In genomic region chr6:146501316-146501865, GRCm38 (mm10) we compare ENCODE assay signal across 8 mouse cellular contexts. TPM values are rescaled to one million over a fixed set of nuclear protein-coding genes. Genes with fewer than 3 reads are reported as not detected.
DNase-seq lines count a peak whose midpoint lies in the region; ATAC-seq and TF ChIP-seq lines count a peak whose summit lies in the region.

No protein-coding gene starts in this region.

- H3K9ac ChIP-seq in liver, embryonic 11.5 days (ENCODE audit: low read depth, low read length) = peak overlapping the region; percentile 64
- peak overlapping the region; percentile 44 for H3K9ac ChIP-seq in midbrain, postnatal 0 days (replicated peaks; ENCODE audit: low read length, poor library complexity, severe bottlenecking)
- H3K9ac ChIP-seq in stomach, embryonic 15.5 days = peak overlapping the region; percentile 58

- no peaks in the 10 kb centered on the region for H3K36me3 ChIP-seq in liver, embryonic 11.5 days (ENCODE audit: control insufficient read depth, insufficient read depth, low read length)
- no peaks in the 10 kb centered on the region for H3K36me3 ChIP-seq in midbrain, postnatal 0 days (ENCODE audit: insufficient read depth, low read length)
- H3K36me3 ChIP-seq in stomach, embryonic 15.5 days = no peaks in the 10 kb centered on the region

- peak overlapping the region; percentile 72 for H3K4me3 ChIP-seq in liver, embryonic 11.5 days (ENCODE audit: low read depth, low read length)
- peak overlapping the region; percentile 56 for H3K4me3 ChIP-seq in midbrain, postnatal 0 days (ENCODE audit: low read depth, low read length)
- H3K4me3 ChIP-seq in stomach, embryonic 15.5 days (replicated peaks) = peak overlapping the region; percentile 81

- H3K9me3 ChIP-seq in liver, embryonic 11.5 days (ENCODE audit: control insufficient read depth, low read length) = no peaks in the 10 kb centered on the region
- H3K9me3 ChIP-seq in midbrain, postnatal 0 days (ENCODE audit: low read length) = no peaks in the 10 kb centered on the region
- no peaks in the 10 kb centered on the region for H3K9me3 ChIP-seq in stomach, embryonic 15.5 days

- TF ChIP-seq CTCF in midbrain, postnatal 0 days (IDR thresholded peaks at IDR 0.05) = no peak

- H3K27ac ChIP-seq in liver, embryonic 11.5 days (ENCODE audit: low read depth, low read length) = peak overlapping the region; percentile 41; the same call in 1 of the 2 replicates
- peak overlapping the region; percentile 57 for H3K27ac ChIP-seq in midbrain, postnatal 0 days (ENCODE audit: low read depth, low read length)
- peak overlapping the region; percentile 76 for H3K27ac ChIP-seq in stomach, embryonic 15.5 days

- peak; percentile 34 for DNase-seq in layer of hippocampus, adult 11-12 months (ENCODE audit: low spot score)
- DNase-seq in layer of hippocampus, postnatal 25 days (ENCODE audit: extremely low spot score in 1 of 2, low spot score in 1 of 2) = no peak
- peak; percentile 43 for DNase-seq in cerebellum, adult 9-11 months
- DNase-seq in gastrocnemius, postnatal 36 days = peak; percentile 40 to 68
- no peak for DNase-seq in liver, embryonic 11.5 days (ENCODE audit: low spot score)
- peak; percentile 17 for DNase-seq in midbrain, postnatal 0 days (ENCODE audit: low spot score)

- peaks cover 5% of the 10 kb centered on the region; the same call in 1 of the 2 replicates for H3K4me1 ChIP-seq in liver, embryonic 11.5 days (replicated peaks; ENCODE audit: control insufficient read depth, insufficient read depth, low read length)
- H3K4me1 ChIP-seq in midbrain, postnatal 0 days (ENCODE audit: insufficient read depth, low read length) = peaks cover 6% of the 10 kb centered on the region; the same call in 1 of the 2 replicates
- H3K4me1 ChIP-seq in stomach, embryonic 15.5 days = 0 out of 2 replicates have a peak, but pooled peaks cover 9% of the 10 kb centered on the region

- WGBS in liver, embryonic 11.5 days = under 1% methylated on average over 30 of the region's 30 CpGs
- WGBS in midbrain, postnatal 0 days = 1% methylated on average over 29 of the region's 30 CpGs
- WGBS in stomach, embryonic 15.5 days = 2% methylated on average over 30 of the region's 30 CpGs

- intact Hi-C loops in gastrocnemius, postnatal 36 days (cut with DNase I) = loop anchor here (5.0 kb wide), 1 partner anchor 76 kb away; the partner anchor contains the start of genes Fgfr1op2 and Ints13

- H3K4me2 ChIP-seq in liver, embryonic 11.5 days = peak overlapping the region; percentile 99
- peak overlapping the region; percentile 98 for H3K4me2 ChIP-seq in midbrain, postnatal 0 days (ENCODE audit: low read depth, low read length, poor library complexity, severe bottlenecking)
- H3K4me2 ChIP-seq in stomach, embryonic 15.5 days = peak overlapping the region; percentile 96

- ATAC-seq in inflammation-experienced regulatory T-cells, adult 6 months = peak; percentile 70
- ATAC-seq in liver, embryonic 11.5 days (replicated peaks; ENCODE audit: low FRiP score) = peak; percentile 48
- peak; percentile 53 for ATAC-seq in midbrain, postnatal 0 days (ENCODE audit: low FRiP score)
- peak; percentile 25; the same call in 1 of the 2 replicates for ATAC-seq in stomach, embryonic 15.5 days (ENCODE audit: insufficient read depth, low FRiP score, low read depth)

- H3K27me3 ChIP-seq in liver, embryonic 11.5 days (replicated peaks; ENCODE audit: control insufficient read depth, insufficient read depth, low read length) = peaks cover 18% of the 10 kb centered on the region
- H3K27me3 ChIP-seq in midbrain, postnatal 0 days (ENCODE audit: insufficient read depth, low read length) = peaks cover 13% of the 10 kb centered on the region; the same call in 1 of the 2 replicates
- H3K27me3 ChIP-seq in stomach, embryonic 15.5 days (replicated peaks) = no peaks in the 10 kb centered on the region

RNA-seq across cellular contexts. Expression of gene Itpr2, which starts 0.6 kb away (rescaled TPM):
- 10 to 100 TPM; 16.6 to 20.5 TPM for total RNA-seq in layer of hippocampus, postnatal 25 days (2021)
- total RNA-seq in gastrocnemius, postnatal 36 days (2021) = 1 to 10 TPM; 7.9 to 9.6 TPM
- polyA plus RNA-seq in inflammation-experienced regulatory T-cells, adult 6 months (2017; shearing (Covaris generic)) = 100 to 1,000 TPM in 1 of 3 experiments, 10 to 100 TPM in 2; 43.2 to 111 (median 94.9) TPM
- polyA plus RNA-seq in liver, embryonic 11.5 days (2014; fragmentation: Nextera tagmentation; extraction: Ambion mirVana) = 4.0 and 5.3 TPM in 2 replicates
- total RNA-seq in midbrain, postnatal 0 days (2014; rRNA removed) = 12.9 and 15.9 TPM in 2 replicates
- polyA plus RNA-seq in midbrain, postnatal 0 days (2015; fragmentation: Nextera tagmentation; extraction: Ambion mirVana) = 9.1 and 9.6 TPM in 2 replicates
- polyA plus RNA-seq in stomach, embryonic 15.5 days (2015; fragmentation: Nextera tagmentation; extraction: Ambion mirVana) = 12.2 and 15.8 TPM in 2 replicates

Comparison
In these comparisons a context has a peak if more than half of its experiments do, and no peak if none do; other contexts are left out.
1. DNase-seq: peak in layer of hippocampus, adult 11-12 months (single experiment), cerebellum, adult 9-11 months (single experiment), gastrocnemius, postnatal 36 days (2 of 2) and midbrain, postnatal 0 days (single experiment); none in layer of hippocampus, postnatal 25 days (0 of 2) and liver, embryonic 11.5 days (single experiment).
2. Peak in every context shown above with its lines, with median percentiles within 50 percentile points of each other: ATAC-seq, H3K27ac ChIP-seq, H3K4me2 ChIP-seq, H3K4me3 ChIP-seq and H3K9ac ChIP-seq.